Mouse (Mus musculus): ENCODE results near the gene Rrh. TPM values are rescaled to one million over a fixed set of nuclear protein-coding genes. Genes with fewer than 3 reads are reported as not detected.

Rrh gene
- not detected in 2 replicates for polyA plus RNA-seq (2016; fragmentation: Nextera tagmentation; extraction: Ambion mirVana)

GRCm38 (mm10) chr3:129822206-129822775, at the start of gene Rrh:
Gene Rrh (minus strand): TSS chr3:129822587.
- H3K27ac ChIP-seq, result no peak within 1 kb of the TSS
- 91% methylated on average over 11 of the region's 11 CpGs for WGBS
- H3K9me3 ChIP-seq, result no peaks in the 10 kb centered on the region
- peaks cover 40% of the 10 kb centered on the region for H3K36me3 ChIP-seq
- no peak within 1 kb of the TSS for H3K4me3 ChIP-seq
- no peak for DNase-seq (ENCODE audit: low spot score)
- H3K27me3 ChIP-seq (ENCODE audit: insufficient read depth, poor library complexity, severe bottlenecking), result no peaks in the 10 kb centered on the region
- no peaks in the 10 kb centered on the region for H3K4me1 ChIP-seq

GRCm38 (mm10) chr3:129863698-129864097, 41.3 kb upstream of the Rrh start:
- no peak overlapping the region for H3K27ac ChIP-seq
- no peaks in the 10 kb centered on the region for H3K27me3 ChIP-seq (ENCODE audit: insufficient read depth, poor library complexity, severe bottlenecking)
- no peaks in the 10 kb centered on the region for H3K4me1 ChIP-seq
- WGBS, result 41% methylated on average over 14 of the region's 14 CpGs
- peak; percentile 79 for DNase-seq (ENCODE audit: low spot score)
- H3K36me3 ChIP-seq, result no peaks in the 10 kb centered on the region
- H3K9me3 ChIP-seq, result no peaks in the 10 kb centered on the region
- no peak overlapping the region for H3K4me3 ChIP-seq

GRCm38 (mm10) chr3:129862592-129862991, 40.2 kb upstream of the Rrh start:
- WGBS, result 61% methylated on average over 2 of the region's 2 CpGs
- no peaks in the 10 kb centered on the region for H3K4me1 ChIP-seq
- DNase-seq (ENCODE audit: low spot score), result no peak
- no peaks in the 10 kb centered on the region for H3K27me3 ChIP-seq (ENCODE audit: insufficient read depth, poor library complexity, severe bottlenecking)
- H3K36me3 ChIP-seq, result no peaks in the 10 kb centered on the region
- no peak overlapping the region for H3K27ac ChIP-seq
- H3K9me3 ChIP-seq, result peaks cover 2% of the 10 kb centered on the region
- H3K4me3 ChIP-seq, result no peak overlapping the region

- no peaks in the 10 kb centered on the region for H3K9me3 ChIP-seq
- H3K4me3 ChIP-seq, result no peak overlapping the region
- H3K27me3 ChIP-seq (ENCODE audit: insufficient read depth, poor library complexity, severe bottlenecking), result 0 out of 2 replicates have a peak, but pooled peaks cover 3% of the 10 kb centered on the region
- no peak overlapping the region for H3K27ac ChIP-seq
- no peaks in the 10 kb centered on the region for H3K36me3 ChIP-seq
- H3K4me1 ChIP-seq, result no peaks in the 10 kb centered on the region
- 80% methylated on average over 7 of the region's 7 CpGs for WGBS
- no peak for DNase-seq (ENCODE audit: low spot score)
These were observed 24.5 kb upstream of the Rrh start for GRCm38 (mm10) chr3:129846846-129847245.

- no peak for DNase-seq (ENCODE audit: low spot score)
- 79% methylated on average over 2 of the region's 2 CpGs for WGBS
- H3K27ac ChIP-seq, result no peak overlapping the region
These were observed 23.5 kb upstream of the Rrh start for GRCm38 (mm10) chr3:129845868-129846267.

GRCm38 (mm10) chr3:129838017-129838416, 15.6 kb upstream of the Rrh start:
- WGBS, result 41% methylated on average over 7 of the region's 7 CpGs
- Histone ChIP-seq H3K4me3 (no peak overlapping the region), H3K27ac (no peak overlapping the region)

More at GRCm38 (mm10) chr3:129845868-129846267, 23.5 kb upstream of the Rrh start:
- H3K4me3 ChIP-seq, result no peak overlapping the region
- no peaks in the 10 kb centered on the region for H3K36me3 ChIP-seq
- no peaks in the 10 kb centered on the region for H3K4me1 ChIP-seq
- H3K27me3 ChIP-seq (ENCODE audit: insufficient read depth, poor library complexity, severe bottlenecking), result 0 out of 2 replicates have a peak, but pooled peaks cover 3% of the 10 kb centered on the region
- no peaks in the 10 kb centered on the region for H3K9me3 ChIP-seq

GRCm38 (mm10) chr3:129836965-129837364, 14.6 kb upstream of the Rrh start:
- Histone ChIP-seq H3K4me3 (no peak overlapping the region), H3K4me1 (peaks cover 6% of the 10 kb centered on the region; the same call in 1 of the 2 replicates), H3K36me3 (no peaks in the 10 kb centered on the region), H3K9me3 (no peaks in the 10 kb centered on the region), H3K27ac (no peak overlapping the region), H3K27me3 (ENCODE audit: insufficient read depth, poor library complexity, severe bottlenecking) (no peaks in the 10 kb centered on the region)
- DNase-seq (ENCODE audit: low spot score), result no peak
- WGBS, result 77% methylated on average over 6 of the region's 6 CpGs

More at GRCm38 (mm10) chr3:129838017-129838416, 15.6 kb upstream of the Rrh start:
- Histone ChIP-seq H3K27me3 (ENCODE audit: insufficient read depth, poor library complexity, severe bottlenecking) (no peaks in the 10 kb centered on the region), H3K9me3 (no peaks in the 10 kb centered on the region), H3K36me3 (no peaks in the 10 kb centered on the region), H3K4me1 (peaks cover 6% of the 10 kb centered on the region; the same call in 1 of the 2 replicates)
- no peak for DNase-seq (ENCODE audit: low spot score)

- Histone ChIP-seq H3K4me3 (0 out of 2 replicates have a peak overlapping the region, but pooled peaks have one; percentile 22), H3K27me3 (ENCODE audit: insufficient read depth, poor library complexity, severe bottlenecking) (no peaks in the 10 kb centered on the region), H3K36me3 (no peaks in the 10 kb centered on the region), H3K9me3 (no peaks in the 10 kb centered on the region), H3K27ac (peak overlapping the region; percentile 43; the same call in 1 of the 2 replicates), H3K4me1 (peaks cover 6% of the 10 kb centered on the region; the same call in 1 of the 2 replicates)
- peak; percentile 73 for DNase-seq (ENCODE audit: low spot score)
- 14% methylated on average over 11 of the region's 11 CpGs for WGBS
These were observed 13.8 kb upstream of the Rrh start for GRCm38 (mm10) chr3:129836051-129836697.

- WGBS, result 47% methylated on average over 6 of the region's 6 CpGs
- Histone ChIP-seq H3K27me3 (ENCODE audit: insufficient read depth, poor library complexity, severe bottlenecking) (no peaks in the 10 kb centered on the region), H3K4me3 (0 out of 2 replicates have a peak within 1 kb of the TSS, but pooled peaks have one; percentile 22)
These were observed 13.1 kb upstream of the Rrh start, which contains the start of gene Cfi for GRCm38 (mm10) chr3:129835388-129835934. Gene Cfi (plus strand): TSS chr3:129835884.

GRCm38 (mm10) chr3:129831035-129831568, 8.7 kb upstream of the Rrh start, which contains the start of gene Gar1:
Gene Gar1 (minus strand): TSS chr3:129831396.
- Histone ChIP-seq H3K27ac (peak within 1 kb of the TSS; percentile 91), H3K36me3 (peaks cover 25% of the 10 kb centered on the region), H3K9me3 (no peaks in the 10 kb centered on the region), H3K27me3 (ENCODE audit: insufficient read depth, poor library complexity, severe bottlenecking) (no peaks in the 10 kb centered on the region), H3K4me3 (peak within 1 kb of the TSS; percentile 82), H3K4me1 (peaks cover 14% of the 10 kb centered on the region)
- DNase-seq (ENCODE audit: low spot score), result peak; percentile 97
- WGBS, result under 1% methylated on average over 60 of the region's 60 CpGs

More at GRCm38 (mm10) chr3:129835388-129835934, 13.1 kb upstream of the Rrh start, which contains the start of gene Cfi:
- H3K9me3 ChIP-seq, result no peaks in the 10 kb centered on the region
- no peaks in the 10 kb centered on the region for H3K36me3 ChIP-seq
- DNase-seq (ENCODE audit: low spot score), result no peak
- H3K27ac ChIP-seq, result peak within 1 kb of the TSS; percentile 43; the same call in 1 of the 2 replicates
- peaks cover 6% of the 10 kb centered on the region; the same call in 1 of the 2 replicates for H3K4me1 ChIP-seq

- H3K27ac ChIP-seq, result peak overlapping the region; percentile 91
- no peaks in the 10 kb centered on the region for H3K9me3 ChIP-seq
- peak overlapping the region; percentile 82 for H3K4me3 ChIP-seq
- peaks cover 30% of the 10 kb centered on the region for H3K36me3 ChIP-seq
- DNase-seq (ENCODE audit: low spot score), result peak; percentile 79
- peaks cover 10% of the 10 kb centered on the region for H3K4me1 ChIP-seq
- no peaks in the 10 kb centered on the region for H3K27me3 ChIP-seq (ENCODE audit: insufficient read depth, poor library complexity, severe bottlenecking)
- under 1% methylated on average over 45 of the region's 45 CpGs for WGBS
These were observed 8.2 kb upstream of the Rrh start for GRCm38 (mm10) chr3:129830626-129831025.

GRCm38 (mm10) chr3:129827691-129828090, 5.3 kb upstream of the Rrh start:
- DNase-seq (ENCODE audit: low spot score), result no peak
- no peaks in the 10 kb centered on the region for H3K27me3 ChIP-seq (ENCODE audit: insufficient read depth, poor library complexity, severe bottlenecking)
- H3K4me3 ChIP-seq, result no peak overlapping the region
- peaks cover 9% of the 10 kb centered on the region for H3K4me1 ChIP-seq
- no peak overlapping the region for H3K27ac ChIP-seq
- H3K36me3 ChIP-seq, result peaks cover 54% of the 10 kb centered on the region
- H3K9me3 ChIP-seq, result no peaks in the 10 kb centered on the region
- 87% methylated on average over 5 of the region's 5 CpGs for WGBS

Data from heart, embryonic 10.5 days (tissue).